Mouse (Mus musculus): Measurements from ENCODE around the gene Eps8l3.

DNA sequence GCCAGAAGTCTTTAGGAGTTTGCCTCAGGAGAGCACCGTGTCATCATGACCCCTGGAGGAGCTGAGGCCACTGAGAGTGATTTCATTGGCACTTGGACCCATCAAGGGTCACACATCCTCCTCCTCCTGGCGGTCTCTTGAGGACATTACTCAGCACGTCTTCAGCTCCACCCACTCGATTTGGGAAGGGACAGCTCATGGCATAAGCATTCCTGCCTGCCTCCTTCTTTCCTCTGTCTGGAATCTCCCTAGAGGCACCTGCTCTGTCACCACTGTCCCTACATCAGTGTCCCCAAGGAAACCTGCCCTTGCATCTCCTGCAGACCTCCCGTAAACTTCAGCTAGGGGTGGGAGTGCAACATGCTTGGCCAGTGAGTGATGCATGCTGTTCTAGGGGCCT lies 48.5 kb upstream of the Eps8l3 start:
- no peak for TF ChIP-seq MAX (IDR thresholded peaks at IDR 0.05; ENCODE audit: low read depth)
- no peak for TF ChIP-seq POLR2AphosphoS2 (IDR thresholded peaks at IDR 0.05; ENCODE audit: insufficient read length, low read depth)
- TF ChIP-seq POLR2A (IDR thresholded peaks at IDR 0.05; ENCODE audit: insufficient read length, low read depth) = no peak
- TF ChIP-seq USF1 (IDR thresholded peaks at IDR 0.05; ENCODE audit: low read depth) = no peak
- TF ChIP-seq E2F4 (IDR thresholded peaks at IDR 0.05; ENCODE audit: insufficient read depth) = no peak
- no peak for TF ChIP-seq TCF12 (IDR thresholded peaks at IDR 0.05; ENCODE audit: insufficient read depth, poor library complexity, severe bottlenecking)
- no peak for TF ChIP-seq CEBPB (IDR thresholded peaks at IDR 0.05; ENCODE audit: insufficient read depth, poor library complexity, severe bottlenecking)
- no peak for TF ChIP-seq MYOG (IDR thresholded peaks at IDR 0.05; ENCODE audit: control insufficient read depth in 1 of 3, insufficient read depth in 1 of 3, insufficient read length in 2 of 3, low read depth in 2 of 3)
- TF ChIP-seq SRF (IDR thresholded peaks at IDR 0.05; ENCODE audit: control insufficient read depth, insufficient read length, low read depth) = no peak
